Mouse (Mus musculus) ES-Bruce4 (cell line): ENCODE measurements around the gene Txk.

Source experiments
- CTCF ChIP-seq: IDR thresholded peaks from one replicate; pipeline ENCODE4 v1.8.1; 2011; ENCODE audit warnings: low read depth, low read length
- EP300 ChIP-seq: IDR thresholded peaks from 2 replicates; pipeline ENCODE4 v1.6.1; 2011; ENCODE audit warnings: low read depth, low read length; ENCODE audit not compliant: insufficient read depth
- POLR2A ChIP-seq: IDR thresholded peaks from one replicate; pipeline ENCODE4 v1.8.1; 2011; ENCODE audit warnings: low read length; ENCODE audit not compliant: insufficient read depth

DNA sequence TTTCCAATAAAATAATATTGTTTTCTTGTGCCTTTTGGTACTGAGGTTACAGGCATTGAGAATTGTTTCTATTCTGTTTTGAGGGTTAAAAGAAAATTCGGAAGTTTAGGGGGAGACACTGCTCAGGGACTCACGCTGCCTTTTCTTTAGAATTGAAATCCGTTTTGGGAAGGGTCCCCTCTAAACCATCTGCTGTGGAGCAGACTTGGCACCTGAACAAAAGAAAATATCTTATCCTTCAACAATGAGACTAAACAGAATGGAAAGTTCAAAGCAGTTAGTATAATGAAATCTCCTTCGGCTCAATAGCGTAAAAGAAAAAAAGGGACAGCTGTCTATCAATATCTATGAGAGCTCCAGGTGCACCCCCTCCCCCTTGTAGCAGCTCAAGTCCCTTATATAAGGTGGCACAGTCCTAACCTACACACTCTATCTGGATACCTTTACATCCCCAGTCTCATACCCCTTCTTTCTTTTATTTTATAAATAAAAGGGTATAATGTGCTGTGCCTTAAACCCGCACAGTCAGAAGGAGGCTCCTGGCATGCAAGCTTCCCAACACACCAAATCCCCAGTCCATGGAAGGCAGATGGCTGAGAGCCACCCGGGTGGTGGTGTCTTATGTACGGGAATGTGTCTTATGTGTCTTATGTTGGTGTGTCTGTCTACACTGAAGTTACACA lies 81.4 kb downstream of the Txk start:
- no peak for TF ChIP-seq CTCF
- TF ChIP-seq POLR2A, result no peak
- no peak for TF ChIP-seq EP300
